Mouse (Mus musculus) frontal cortex, adult 2 months (tissue): ENCODE measurements around the gene Pik3r2. TPM values are rescaled to one million over a fixed set of nuclear protein-coding genes. Genes with fewer than 3 reads are reported as not detected.

Experiments used
- DNase-seq, 2 experiments: peaks; one replicate each; pipeline ENCODE4 v3.0.0; 2022; ENCODE audit warnings: low spot score in 1 of 2; ENCODE audit errors: extremely low spot score in 1 of 2
- polyA plus RNA-seq: library from polyadenylated mRNA; depleted of rRNA; stranded (reverse); fragments of >200 nt; gene quantifications from 2 replicates; pipeline ENCODE4 v1.2.3, GENCODE M21; 2012

Pik3r2 gene
- polyA plus RNA-seq, 1 experiment = 183 TPM

- DNase-seq = no peak
These were observed 26.4 kb upstream of the Pik3r2 start for GRCm38 (mm10) chr8:70802786-70803510.

GRCm38 (mm10) chr8:70801830-70802229 lies 25.3 kb upstream of the Pik3r2 start:
- no peak for DNase-seq

DNA sequence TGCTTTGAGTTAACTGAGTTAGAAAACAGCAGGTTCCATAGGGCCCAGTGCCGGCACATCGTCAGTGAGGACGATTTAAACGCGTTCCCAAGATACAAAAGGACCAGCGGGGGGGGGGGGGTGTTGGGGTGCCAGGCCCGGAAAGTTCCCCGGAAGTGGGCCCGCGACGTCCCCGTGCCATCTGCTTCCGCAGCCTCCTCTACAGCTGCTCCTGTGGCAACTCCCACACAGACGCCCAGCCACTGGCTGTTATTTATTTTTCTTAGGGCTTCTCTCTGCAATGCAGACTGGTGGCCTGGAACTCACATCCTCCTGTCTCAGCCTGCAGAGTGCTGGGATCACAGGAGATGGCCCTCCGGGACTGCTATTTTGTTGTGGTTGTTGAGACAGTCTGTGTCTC lies 24.6 kb upstream of the Pik3r2 start:
- DNase-seq = peak in 1 of 2 experiments; percentile 87

DNA sequence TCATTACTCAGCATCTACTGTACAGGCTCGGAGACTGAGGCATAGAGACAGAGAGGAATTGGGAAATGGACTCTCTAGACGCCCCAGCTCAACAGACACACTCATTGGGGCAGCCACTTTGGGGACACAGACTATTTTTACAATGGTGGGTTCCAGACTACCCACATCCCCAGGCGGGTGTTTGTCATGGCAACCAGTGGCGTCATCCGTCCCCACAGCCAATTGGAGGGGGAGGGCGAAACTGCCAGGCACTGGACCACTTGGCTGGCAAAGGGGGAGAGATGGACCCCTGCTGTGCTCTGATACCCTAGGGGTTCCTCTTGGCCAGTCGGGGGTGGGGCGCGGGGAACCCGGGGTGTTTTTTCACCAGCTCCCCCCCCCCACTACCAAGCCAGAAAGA lies 24.1 kb upstream of the Pik3r2 start:
- DNase-seq = peak in 1 of 2 experiments; percentile 77

DNA sequence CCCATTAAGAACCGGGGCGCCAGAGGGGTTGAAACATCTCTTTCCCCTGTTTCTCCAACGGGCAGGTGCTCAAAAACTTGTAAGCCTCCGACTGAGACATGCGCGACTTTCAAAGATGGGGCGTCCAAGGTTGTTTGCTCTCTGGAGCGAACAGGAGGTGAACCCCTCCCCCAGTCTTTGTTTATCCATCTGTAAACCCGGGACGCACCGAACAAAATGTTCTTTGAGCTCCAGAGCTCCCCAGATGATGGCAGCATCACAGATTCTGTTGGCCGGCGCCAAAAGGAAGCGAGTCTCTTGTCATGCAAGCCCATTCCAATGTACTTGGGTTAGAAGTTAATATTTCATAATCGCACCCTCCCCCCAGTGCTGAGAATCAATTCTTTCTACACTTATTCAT lies 21.8 kb upstream of the Pik3r2 start:
- DNase-seq = peak in 1 of 2 experiments; percentile 63

DNA sequence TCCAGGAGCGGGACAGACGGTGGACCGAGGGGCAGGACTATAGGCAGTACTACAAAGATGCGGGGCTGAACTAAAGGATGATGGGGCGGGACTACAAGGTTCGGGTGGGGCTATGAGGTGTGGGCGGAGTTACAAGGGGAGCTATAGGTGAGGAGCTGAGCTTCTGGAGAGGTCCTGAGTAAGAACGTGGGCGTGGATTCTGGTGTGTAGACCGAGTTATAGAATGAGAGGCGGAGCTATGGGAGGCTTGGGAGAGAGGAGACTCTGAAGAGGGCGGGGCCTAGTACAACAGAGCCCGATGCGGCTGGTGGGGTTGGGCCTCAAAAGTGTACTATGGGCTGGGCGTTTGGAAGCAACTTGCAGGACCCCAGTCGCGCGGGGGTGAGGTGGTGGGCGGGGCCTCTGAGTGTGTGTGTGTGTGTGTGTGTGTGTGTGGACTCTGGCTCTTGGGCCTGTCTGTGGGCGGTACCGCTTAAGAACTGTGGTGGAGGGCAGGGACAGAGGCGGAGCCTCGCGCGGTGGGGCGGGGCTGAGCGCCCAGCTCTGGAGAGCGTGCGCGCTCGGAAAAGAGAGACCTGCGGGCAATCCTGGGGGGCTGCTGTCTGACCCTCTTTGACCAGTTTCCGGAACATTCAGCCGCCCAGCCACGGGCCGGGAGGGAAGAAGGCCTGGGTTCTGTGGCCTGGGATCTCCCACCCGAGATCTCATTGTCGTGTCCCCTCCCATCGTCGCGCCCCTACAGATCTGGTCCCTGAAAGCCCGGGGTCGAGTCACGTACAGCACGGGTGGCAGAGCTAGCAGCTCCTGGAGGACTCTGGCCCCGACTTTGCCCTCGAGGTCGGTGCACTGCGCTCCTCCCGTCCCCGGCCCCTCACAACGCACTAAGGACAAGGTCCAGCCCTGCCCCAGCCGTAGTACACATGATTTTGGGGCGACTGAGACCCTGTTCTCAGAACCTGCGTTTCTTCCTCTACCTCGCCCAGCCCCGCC lies 20.9 kb upstream of the Pik3r2 start:
- DNase-seq = peak; percentile 89 to 91

DNA sequence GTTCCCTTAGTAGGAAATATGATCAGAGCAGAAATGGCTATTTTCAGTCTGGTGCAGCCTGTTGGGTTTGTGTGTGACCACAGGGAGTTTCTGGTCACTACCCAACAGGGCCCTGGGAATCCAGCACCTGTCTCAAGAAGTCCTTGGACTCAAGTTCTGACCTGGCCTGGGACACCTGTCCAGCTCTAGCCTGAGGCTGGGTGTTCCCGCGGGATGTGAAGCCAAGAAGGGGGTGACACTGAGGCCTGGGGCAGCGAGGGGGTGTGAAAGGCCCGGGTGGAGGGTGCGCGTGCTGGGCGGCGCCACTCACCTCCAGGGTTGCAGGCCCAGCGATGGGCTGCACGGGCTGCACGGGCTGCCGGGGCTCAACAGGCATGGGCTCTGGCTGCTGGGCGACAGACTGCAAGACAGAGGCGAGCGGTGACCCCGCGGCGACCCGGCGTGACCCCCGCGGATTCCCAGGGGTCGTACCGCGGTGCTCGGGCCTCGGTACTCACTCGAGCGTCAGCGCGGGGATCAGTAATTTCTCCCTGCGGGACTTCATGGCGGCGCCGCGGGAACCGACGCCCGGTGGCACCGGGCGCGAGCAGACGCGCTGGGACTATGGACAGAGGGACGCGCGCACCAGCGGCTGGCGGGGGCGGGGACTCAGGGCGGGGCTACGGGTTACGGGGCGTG lies 20.0 kb upstream of the Pik3r2 start:
- no peak for DNase-seq

GRCm38 (mm10) chr8:70795370-70795769 lies 18.9 kb upstream of the Pik3r2 start:
- DNase-seq = no peak

GRCm38 (mm10) chr8:70794215-70794614 lies 17.7 kb upstream of the Pik3r2 start:
- no peak for DNase-seq

- DNase-seq = no peak
These were observed 16.2 kb upstream of the Pik3r2 start for GRCm38 (mm10) chr8:70792700-70793099.

- peak; percentile 92 to 97 for DNase-seq
These were observed 15.6 kb upstream of the Pik3r2 start for GRCm38 (mm10) chr8:70791975-70792691.

DNA sequence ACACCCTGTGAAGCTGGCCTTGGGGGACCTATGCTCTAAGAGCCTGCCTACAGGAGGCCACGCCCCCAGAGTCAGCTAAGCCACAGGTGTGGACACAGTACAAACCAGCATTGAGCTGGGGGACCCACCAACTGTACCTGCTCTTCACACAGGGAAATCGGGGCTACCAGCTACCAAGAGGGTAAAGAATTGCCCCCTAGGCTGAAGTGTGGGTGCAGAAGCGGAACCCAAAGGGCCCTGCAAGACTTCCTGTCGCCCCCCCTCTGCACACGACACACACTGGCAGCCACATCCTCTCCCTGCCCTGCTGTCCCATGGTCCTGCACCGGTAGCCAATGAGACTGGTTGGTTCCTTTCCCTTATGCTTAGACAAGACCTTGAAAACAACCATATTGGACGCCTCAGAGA lies 14.8 kb upstream of the Pik3r2 start:
- no peak for DNase-seq

- DNase-seq = peak in 1 of 2 experiments; percentile 75
These were observed 14.3 kb upstream of the Pik3r2 start for GRCm38 (mm10) chr8:70790846-70791245.

- DNase-seq = no peak
These were observed 12.5 kb upstream of the Pik3r2 start for GRCm38 (mm10) chr8:70789046-70789445.

- DNase-seq = no peak
These were observed 11.6 kb upstream of the Pik3r2 start for GRCm38 (mm10) chr8:70787941-70788667.

- no peak for DNase-seq
These were observed 10.5 kb upstream of the Pik3r2 start for GRCm38 (mm10) chr8:70787051-70787445.

GRCm38 (mm10) chr8:70786291-70787050 lies 10.0 kb upstream of the Pik3r2 start:
- DNase-seq = no peak

- no peak for DNase-seq
These were observed 3.6 kb upstream of the Pik3r2 start for GRCm38 (mm10) chr8:70780093-70780492.
